Mouse (Mus musculus) intestine, embryonic 16.5 days (tissue): ENCODE data around the gene Lhx3. TPM values are rescaled to one million over a fixed set of nuclear protein-coding genes. Genes with fewer than 3 reads are reported as not detected.
A peak's percentile ranks its signal among the peaks of the same experiment; 100 is the strongest.

Experiments used
- ATAC-seq: fragments of 200-750 bp; cut with Nextera tagmentation; 2 replicates; pipeline ENCODE4 v1.8.0; 2017; ENCODE audit warnings: moderate TSS enrichment, moderate library complexity
- H3K27ac ChIP-seq: fragments of 300-500 bp; sonication (generic); 2 replicates; pipeline ENCODE4 v1.5.1; 2014; ENCODE audit warnings: mild to moderate bottlenecking, low read length
- H3K27me3 ChIP-seq: fragments of 300-500 bp; sonication (generic); replicated peaks from 2 replicates; pipeline ENCODE4 v1.6.1; 2014; ENCODE audit warnings: low read length, control low read depth, mixed read lengths; ENCODE audit not compliant: control insufficient read depth, insufficient read depth
- H3K36me3 ChIP-seq: fragments of 300-500 bp; sonication (generic); 2 replicates; pipeline ENCODE4 v1.6.1; 2014; ENCODE audit warnings: low read length, control low read depth; ENCODE audit not compliant: control insufficient read depth, insufficient read depth
- H3K4me1 ChIP-seq: fragments of 300-500 bp; sonication (generic); 2 replicates; pipeline ENCODE4 v1.6.1; 2014; ENCODE audit warnings: low read length, control low read depth, mixed read lengths; ENCODE audit not compliant: control insufficient read depth, insufficient read depth
- H3K4me2 ChIP-seq: fragments of 300-500 bp; sonication (generic); 2 replicates; pipeline ENCODE4 v1.6.1; 2014; ENCODE audit warnings: low read depth, low read length, control low read depth
- H3K4me3 ChIP-seq: fragments of 300-500 bp; sonication (generic); 2 replicates; pipeline ENCODE4 v1.5.1; 2014; ENCODE audit warnings: mild to moderate bottlenecking, low read length
- H3K9ac ChIP-seq: fragments of 300-500 bp; sonication (generic); 2 replicates; pipeline ENCODE4 v1.6.1; 2014; ENCODE audit warnings: low read depth, low read length
- H3K9me3 ChIP-seq: fragments of 300-500 bp; sonication (generic); 2 replicates; pipeline ENCODE4 v1.6.1; 2016; ENCODE audit warnings: low read length, control low read depth; ENCODE audit not compliant: control insufficient read depth
- WGBS: fragments of 180-500 bp; shearing (Covaris S2); extraction: QIAGEN DNeasy Blood & Tissue Kit; methylation state at CpG from one replicate; pipeline ENCODE4 v1.1.7; 2014; 5-methylcytosine and 5-hydroxymethylcytosine counted together
- polyA plus RNA-seq: library from polyadenylated mRNA; unstranded; fragments of >200 nt; fragmentation: Nextera tagmentation; extraction: Ambion mirVana; gene quantifications from 2 replicates; pipeline ENCODE4 v1.2.1, GENCODE M21; 2015

The Lhx3 gene
- polyA plus RNA-seq, 1 experiment from 2014 or later = 0.09 TPM

- WGBS = 15% methylated on average over 9 of the region's 9 CpGs
- ATAC-seq = no peak
- H3K4me3 ChIP-seq = no peak overlapping the region
- no peaks in the 10 kb centered on the region for H3K9me3 ChIP-seq
- no peak overlapping the region for H3K27ac ChIP-seq
- H3K4me1 ChIP-seq = peaks cover 13% of the 10 kb centered on the region
- peaks cover 50% of the 10 kb centered on the region for H3K27me3 ChIP-seq
- no peak overlapping the region for H3K9ac ChIP-seq
- peaks cover 22% of the 10 kb centered on the region for H3K36me3 ChIP-seq
- no peak overlapping the region for H3K4me2 ChIP-seq
Observed at GRCm38 (mm10) chr2:26207559-26207958, 530 bp downstream of the Lhx3 start.

DNA sequence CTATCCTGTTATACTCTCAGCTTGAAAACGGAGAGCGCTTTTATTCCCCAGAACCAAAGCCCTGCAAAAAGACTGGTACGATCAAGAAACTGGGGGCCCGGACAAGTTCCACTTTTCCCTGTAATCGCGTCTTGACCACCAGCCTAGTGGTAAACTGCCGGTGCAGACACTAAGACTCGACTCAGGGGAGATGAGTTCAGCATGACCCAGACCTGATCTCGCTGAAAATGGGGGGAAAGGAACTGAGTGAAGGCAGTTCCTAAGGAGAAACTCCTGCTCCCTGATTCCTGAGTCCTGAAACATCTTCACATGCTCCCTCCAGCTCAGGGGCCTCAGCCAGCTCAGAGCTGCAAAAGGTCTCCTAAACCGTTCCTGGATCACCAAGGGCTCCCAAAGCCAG is 2.3 kb downstream of the Lhx3 start:
- peaks cover 7% of the 10 kb centered on the region for H3K36me3 ChIP-seq
- H3K27ac ChIP-seq = no peak overlapping the region
- no peak overlapping the region for H3K9ac ChIP-seq

DNA sequence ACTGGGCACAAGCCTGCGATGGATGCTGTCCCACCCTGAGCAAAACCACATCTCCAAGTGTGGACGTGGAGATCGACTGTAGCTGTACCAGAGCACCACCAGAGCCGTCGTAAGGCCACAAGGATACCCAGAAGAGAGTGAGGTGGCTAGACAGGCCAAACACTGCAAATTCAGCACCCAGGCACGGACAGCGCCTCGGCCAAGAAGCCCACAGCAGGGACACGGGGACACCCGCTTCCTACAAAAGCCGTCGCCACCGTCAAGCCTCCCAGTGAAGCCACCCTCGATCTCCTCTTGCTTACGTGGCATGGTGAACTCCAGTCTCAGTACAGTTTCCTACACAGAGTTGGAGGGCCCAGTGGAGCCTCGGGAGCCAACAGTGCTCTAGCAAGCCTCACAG is 3.0 kb downstream of the Lhx3 start:
- 2% methylated on average over 16 of the region's 16 CpGs for WGBS
- ATAC-seq = no peak

More for the DNA sequence above, 2.3 kb downstream of the Lhx3 start:
- H3K9me3 ChIP-seq = no peaks in the 10 kb centered on the region
- no peak overlapping the region for H3K4me2 ChIP-seq
- H3K4me1 ChIP-seq = peaks cover 13% of the 10 kb centered on the region
- H3K4me3 ChIP-seq = no peak overlapping the region
- peaks cover 68% of the 10 kb centered on the region for H3K27me3 ChIP-seq
- ATAC-seq = no peak
- 17% methylated on average over 10 of the region's 10 CpGs for WGBS

GRCm38 (mm10) chr2:26202849-26203475 is 5.1 kb downstream of the Lhx3 start:
- no peaks in the 10 kb centered on the region for H3K36me3 ChIP-seq
- peaks cover 8% of the 10 kb centered on the region; the same call in 1 of the 2 replicates for H3K4me1 ChIP-seq
- peaks cover 94% of the 10 kb centered on the region for H3K27me3 ChIP-seq
- H3K9me3 ChIP-seq = no peaks in the 10 kb centered on the region
- no peak overlapping the region for H3K4me3 ChIP-seq
- 3% methylated on average over 36 of the region's 36 CpGs for WGBS
- no peak overlapping the region for H3K9ac ChIP-seq
- H3K27ac ChIP-seq = no peak overlapping the region
- no peak for ATAC-seq
- no peak overlapping the region for H3K4me2 ChIP-seq

More for the DNA sequence above, 3.0 kb downstream of the Lhx3 start:
- no peak overlapping the region for H3K27ac ChIP-seq
- H3K9ac ChIP-seq = no peak overlapping the region
- H3K27me3 ChIP-seq = peaks cover 74% of the 10 kb centered on the region
- H3K4me1 ChIP-seq = peaks cover 13% of the 10 kb centered on the region
- no peaks in the 10 kb centered on the region for H3K9me3 ChIP-seq
- 0 out of 2 replicates have a peak, but pooled peaks cover 5% of the 10 kb centered on the region for H3K36me3 ChIP-seq
- H3K4me3 ChIP-seq = no peak overlapping the region
- no peak overlapping the region for H3K4me2 ChIP-seq

- Histone ChIP-seq H3K27me3 (peaks cover 97% of the 10 kb centered on the region), H3K4me2 (no peak overlapping the region), H3K27ac (no peak overlapping the region), H3K4me3 (no peak overlapping the region), H3K9me3 (no peaks in the 10 kb centered on the region), H3K36me3 (no peaks in the 10 kb centered on the region), H3K4me1 (peaks cover 7% of the 10 kb centered on the region; the same call in 1 of the 2 replicates), H3K9ac (no peak overlapping the region)
- WGBS = 1% methylated on average over 77 of the region's 77 CpGs
- no peak for ATAC-seq
Observed at GRCm38 (mm10) chr2:26201926-26202848, 5.9 kb downstream of the Lhx3 start.

DNA sequence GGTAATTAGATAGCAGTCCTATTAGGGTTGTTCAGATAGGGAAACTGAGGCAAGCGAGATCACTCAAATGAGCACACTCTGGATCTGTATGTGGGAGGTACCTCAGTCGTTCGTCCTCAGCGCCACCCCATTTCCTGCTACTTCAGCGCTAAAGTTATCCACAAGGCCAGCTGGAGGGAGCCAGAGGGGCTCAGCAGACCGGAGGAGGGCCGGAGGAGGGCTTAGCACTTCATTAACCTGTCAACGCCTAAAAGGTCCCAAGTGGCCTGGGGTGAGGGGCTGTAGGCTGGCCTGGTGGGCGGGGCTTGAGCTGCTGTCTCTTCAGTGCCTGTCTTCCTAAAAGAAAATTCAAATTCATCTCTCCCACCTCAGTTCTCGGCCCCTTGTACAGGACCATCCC is 9.6 kb downstream of the Lhx3 start:
- Histone ChIP-seq H3K4me3 (no peak overlapping the region), H3K9me3 (no peaks in the 10 kb centered on the region), H3K27me3 (peaks cover 86% of the 10 kb centered on the region), H3K4me1 (peaks cover 2% of the 10 kb centered on the region; the same call in 1 of the 2 replicates), H3K4me2 (no peak overlapping the region; the same call in 1 of the 2 replicates), H3K36me3 (no peaks in the 10 kb centered on the region), H3K9ac (no peak overlapping the region), H3K27ac (no peak overlapping the region)
- 2% methylated on average over 10 of the region's 10 CpGs for WGBS
- no peak for ATAC-seq

GRCm38 (mm10) chr2:26194552-26195339 is 13.3 kb downstream of the Lhx3 start:
- 37% methylated on average over 7 of the region's 7 CpGs for WGBS

GRCm38 (mm10) chr2:26188517-26188916 is 19.6 kb downstream of the Lhx3 start:
- Histone ChIP-seq H3K9ac (no peak overlapping the region), H3K4me2 (no peak overlapping the region), H3K27ac (no peak overlapping the region), H3K9me3 (no peaks in the 10 kb centered on the region), H3K36me3 (no peaks in the 10 kb centered on the region), H3K4me1 (no peaks in the 10 kb centered on the region; the same call in 1 of the 2 replicates), H3K4me3 (no peak overlapping the region), H3K27me3 (peaks cover 10% of the 10 kb centered on the region)
- ATAC-seq = peak; percentile 56
- WGBS = 58% methylated on average over 5 of the region's 5 CpGs

More at GRCm38 (mm10) chr2:26194552-26195339, 13.3 kb downstream of the Lhx3 start:
- H3K4me2 ChIP-seq = no peak overlapping the region
- no peak for ATAC-seq
- H3K36me3 ChIP-seq = no peaks in the 10 kb centered on the region
- no peak overlapping the region for H3K27ac ChIP-seq
- no peak overlapping the region for H3K4me3 ChIP-seq
- H3K9me3 ChIP-seq = no peaks in the 10 kb centered on the region
- H3K4me1 ChIP-seq = peaks cover 2% of the 10 kb centered on the region; the same call in 1 of the 2 replicates
- no peak overlapping the region for H3K9ac ChIP-seq
- H3K27me3 ChIP-seq = peaks cover 60% of the 10 kb centered on the region

DNA sequence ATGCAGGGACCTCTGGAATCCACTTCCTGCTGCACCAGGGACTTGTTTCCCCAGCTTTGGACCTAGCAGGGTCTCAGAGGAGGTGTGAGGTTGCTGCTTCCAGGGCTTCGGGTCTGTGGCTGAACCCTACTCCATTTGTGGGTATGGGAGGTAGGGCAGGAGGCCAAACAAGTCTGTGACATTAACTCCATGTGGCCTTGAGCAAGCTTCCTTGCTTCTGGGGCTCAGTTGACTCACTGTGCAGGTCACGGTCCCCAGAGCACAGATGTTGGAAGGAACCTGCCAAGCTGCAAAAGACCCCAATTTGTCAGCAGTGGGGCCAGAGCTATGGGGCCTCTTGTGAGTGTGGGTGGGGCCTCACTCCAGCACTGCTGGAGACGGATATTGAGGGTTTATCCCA is 23.7 kb downstream of the Lhx3 start:
- Histone ChIP-seq H3K27ac (no peak overlapping the region), H3K27me3 (no peaks in the 10 kb centered on the region), H3K9me3 (no peaks in the 10 kb centered on the region), H3K4me1 (no peaks in the 10 kb centered on the region; the same call in 1 of the 2 replicates), H3K9ac (no peak overlapping the region), H3K36me3 (no peaks in the 10 kb centered on the region), H3K4me2 (no peak overlapping the region), H3K4me3 (no peak overlapping the region)
- WGBS = 51% methylated on average over 3 of the region's 3 CpGs
- ATAC-seq = no peak
